Mouse (Mus musculus) E14TG2a.4 (cell line): Measurements from ENCODE around the gene Ahr.

Source experiments
- H3K27me3 ChIP-seq: 2 replicates; pipeline ENCODE4 v1.6.1; 2014; ENCODE audit warnings: low read length, control low read depth; ENCODE audit not compliant: insufficient read depth
- H3K36me3 ChIP-seq: 2 replicates; pipeline ENCODE4 v1.6.1; 2014; ENCODE audit warnings: low read length, control low read depth; ENCODE audit not compliant: insufficient read depth
- H3K4me1 ChIP-seq: replicated peaks from 2 replicates; pipeline ENCODE4 v1.6.1; 2014; ENCODE audit warnings: low read depth, low read length, control low read depth
- H3K4me3 ChIP-seq: replicated peaks from 2 replicates; pipeline ENCODE4 v1.5.1; 2014; ENCODE audit warnings: mild to moderate bottlenecking, low read length
- H3K9me3 ChIP-seq: 2 replicates; pipeline ENCODE4 v1.6.1; 2014; ENCODE audit warnings: low read length, control low read depth
- CTCF ChIP-seq: conservative IDR thresholded peaks from 2 replicates; pipeline ENCODE4 v1.5.1; 2014; ENCODE audit warnings: low read length
- NANOG ChIP-seq: IDR thresholded peaks from 2 replicates; pipeline ENCODE4 v1.6.1; 2014; ENCODE audit warnings: borderline replicate concordance, low read length, mixed read lengths
- POU5F1 ChIP-seq: IDR thresholded peaks from 2 replicates; pipeline ENCODE4 v1.6.1; 2014; ENCODE audit warnings: low read length, borderline replicate concordance

Ahr gene

DNA sequence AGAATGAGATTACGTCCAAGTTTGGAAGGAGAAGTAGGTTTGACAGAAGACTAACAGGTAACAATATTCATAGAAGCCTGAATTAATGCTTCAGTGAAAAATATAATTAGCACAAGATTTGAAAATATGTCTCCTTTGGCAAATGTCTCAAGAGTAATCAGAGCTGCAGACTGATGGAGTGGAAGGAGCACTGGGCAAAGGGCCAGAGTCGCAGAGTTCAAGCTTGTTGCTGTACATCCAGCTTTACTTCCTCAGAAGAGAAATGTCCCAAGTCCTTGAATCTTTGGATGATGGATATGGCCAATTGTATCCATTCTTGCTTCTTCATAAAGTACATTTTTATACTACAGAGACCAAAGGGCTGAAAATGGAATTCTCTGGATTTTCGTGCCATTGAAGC lies 8.0 kb upstream of the Ahr start:
- no peaks in the 10 kb centered on the region for H3K36me3 ChIP-seq
- TF ChIP-seq CTCF: no peak
- no peak for TF ChIP-seq NANOG
- TF ChIP-seq POU5F1: no peak
- H3K27me3 ChIP-seq: no peaks in the 10 kb centered on the region
- no peaks in the 10 kb centered on the region for H3K9me3 ChIP-seq
- no peak overlapping the region for H3K4me3 ChIP-seq
- H3K4me1 ChIP-seq: no peaks in the 10 kb centered on the region

DNA sequence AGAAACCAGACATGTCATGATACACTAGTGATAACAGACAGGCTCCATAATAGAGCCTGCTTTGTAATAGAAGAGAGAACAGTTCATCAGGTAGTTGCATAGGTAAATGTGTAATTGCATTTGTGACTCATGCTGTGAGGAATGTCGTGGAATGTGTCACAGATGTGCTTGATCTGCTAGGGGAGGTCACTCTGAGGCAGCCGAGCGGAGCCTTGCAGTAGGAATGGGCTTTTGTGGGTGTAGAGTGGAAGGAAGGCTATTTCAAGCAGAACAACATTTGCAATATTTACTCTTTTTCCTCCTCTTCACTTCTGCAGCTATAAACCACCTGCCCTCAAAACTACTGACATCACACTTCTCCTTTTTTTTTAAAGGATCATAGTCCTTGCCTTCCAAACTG lies 4.0 kb upstream of the Ahr start:
- Histone ChIP-seq H3K27me3 (no peaks in the 10 kb centered on the region; the same call in 1 of the 2 replicates), H3K4me3 (no peak overlapping the region), H3K4me1 (peaks cover 7% of the 10 kb centered on the region), H3K36me3 (no peaks in the 10 kb centered on the region), H3K9me3 (no peaks in the 10 kb centered on the region)
- TF ChIP-seq NANOG: no peak

DNA sequence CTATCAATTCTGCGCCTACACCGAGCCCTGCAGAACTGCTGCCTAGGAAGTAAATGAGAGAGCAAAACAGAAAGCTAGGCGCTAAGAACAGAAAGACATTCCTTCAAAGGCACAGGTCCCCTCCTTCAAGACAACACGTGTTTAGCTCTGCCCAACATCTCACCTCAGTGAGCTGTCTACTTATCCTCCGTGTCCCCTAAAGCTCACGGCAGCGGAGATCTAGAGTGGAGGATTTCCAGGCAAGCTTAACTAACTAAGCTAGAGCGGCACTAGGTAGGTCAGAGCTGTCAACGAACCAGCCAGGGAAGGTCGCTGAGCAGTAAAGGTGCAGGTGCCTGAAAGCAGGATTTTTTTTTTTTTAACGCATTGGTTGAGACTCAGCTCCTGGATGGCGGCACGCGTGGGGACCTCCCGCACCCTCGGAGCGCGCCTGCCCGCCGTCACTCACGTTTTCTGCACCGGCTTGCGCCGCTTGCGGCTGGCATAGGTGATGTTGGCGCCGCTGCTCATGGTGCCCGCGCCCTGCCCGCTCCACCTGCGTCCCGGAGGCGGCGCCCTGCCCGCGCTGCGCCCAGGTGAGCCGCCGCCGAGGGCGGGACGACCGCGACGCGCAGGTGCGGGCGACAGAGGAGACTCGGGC lies 604 bp downstream of the Ahr start:
- H3K4me1 ChIP-seq: peaks cover 10% of the 10 kb centered on the region
- no peaks in the 10 kb centered on the region for H3K36me3 ChIP-seq
- TF ChIP-seq CTCF (no peak), POU5F1 (no peak), NANOG (no peak)
- H3K9me3 ChIP-seq: no peaks in the 10 kb centered on the region
- no peaks in the 10 kb centered on the region; the same call in 1 of the 2 replicates for H3K27me3 ChIP-seq
- peak overlapping the region; percentile 87 for H3K4me3 ChIP-seq

DNA sequence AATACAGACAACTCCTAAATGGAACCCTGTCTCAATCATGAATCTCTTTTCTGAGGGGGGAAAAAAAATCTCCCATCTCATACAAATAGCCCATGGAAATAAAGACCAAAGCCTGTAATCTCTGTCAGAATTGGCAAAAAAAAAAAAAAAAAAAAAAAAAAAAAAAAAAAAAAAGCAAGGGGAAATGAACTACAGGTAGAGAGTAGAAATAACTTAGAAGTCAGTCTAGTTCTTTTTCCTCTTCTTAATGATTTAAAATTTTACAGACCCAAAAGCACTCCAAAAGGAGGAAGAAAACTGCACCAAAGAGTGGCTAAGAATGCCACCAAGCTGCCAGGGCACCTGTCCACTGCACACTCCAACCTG lies 1.1 kb downstream of the Ahr start:
- Histone ChIP-seq H3K36me3 (no peaks in the 10 kb centered on the region), H3K4me3 (peak overlapping the region; percentile 87), H3K9me3 (no peaks in the 10 kb centered on the region), H3K27me3 (no peaks in the 10 kb centered on the region; the same call in 1 of the 2 replicates), H3K4me1 (peaks cover 10% of the 10 kb centered on the region)
- TF ChIP-seq POU5F1 (no peak), CTCF (no peak), NANOG (no peak)

DNA sequence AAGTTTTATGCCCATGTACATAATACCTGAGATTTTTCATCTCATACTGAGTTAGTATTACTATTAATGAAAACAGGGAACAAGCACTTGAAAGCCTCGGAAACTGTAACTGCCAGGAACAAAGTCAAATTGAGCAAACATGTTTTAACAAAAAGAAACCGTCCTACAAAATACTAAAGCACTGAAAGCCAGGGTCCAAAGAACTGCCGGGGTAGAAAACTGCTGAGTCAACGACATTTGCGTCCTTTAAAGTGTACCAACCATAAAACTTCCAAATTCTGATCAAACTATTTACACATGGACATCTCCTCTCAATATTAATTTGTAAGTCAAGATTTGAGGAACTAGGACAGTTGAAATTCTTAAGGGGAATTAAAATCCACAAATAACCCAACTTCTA lies 1.7 kb downstream of the Ahr start:
- peaks cover 10% of the 10 kb centered on the region for H3K4me1 ChIP-seq
- no peaks in the 10 kb centered on the region; the same call in 1 of the 2 replicates for H3K27me3 ChIP-seq
- no peaks in the 10 kb centered on the region for H3K36me3 ChIP-seq
- no peaks in the 10 kb centered on the region for H3K9me3 ChIP-seq
- H3K4me3 ChIP-seq: no peak overlapping the region
- TF ChIP-seq CTCF (no peak), POU5F1 (no peak), NANOG (no peak)

DNA sequence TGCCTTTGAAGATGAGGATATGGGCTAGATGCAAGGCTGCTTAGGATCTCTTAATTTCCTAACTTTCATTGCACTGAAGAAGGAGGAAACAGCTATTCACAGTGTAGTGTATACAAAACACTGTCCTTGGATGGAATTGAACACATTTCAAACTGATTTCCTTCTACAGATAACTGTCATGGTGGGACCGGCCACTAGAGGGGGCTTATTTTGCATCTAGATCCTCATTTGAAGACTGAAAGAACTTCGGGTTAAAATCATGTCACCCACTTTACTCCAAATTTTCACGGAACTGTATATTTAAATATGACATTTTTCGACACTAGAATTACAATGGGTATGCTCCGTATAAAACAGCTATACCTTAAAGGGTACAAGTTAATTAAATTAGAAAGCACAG lies 2.7 kb downstream of the Ahr start:
- Histone ChIP-seq H3K4me3 (no peak overlapping the region), H3K36me3 (no peaks in the 10 kb centered on the region), H3K9me3 (no peaks in the 10 kb centered on the region), H3K4me1 (peaks cover 10% of the 10 kb centered on the region), H3K27me3 (no peaks in the 10 kb centered on the region; the same call in 1 of the 2 replicates)
- TF ChIP-seq POU5F1 (no peak), CTCF (peak; percentile 75)

GRCm38 (mm10) chr12:35530587-35530986 lies 4.3 kb downstream of the Ahr start:
- TF ChIP-seq NANOG (no peak), CTCF (no peak), POU5F1 (no peak)
- Histone ChIP-seq H3K9me3 (no peaks in the 10 kb centered on the region), H3K4me3 (no peak overlapping the region), H3K36me3 (peaks cover 6% of the 10 kb centered on the region; the same call in 1 of the 2 replicates), H3K27me3 (no peaks in the 10 kb centered on the region; the same call in 1 of the 2 replicates), H3K4me1 (peaks cover 10% of the 10 kb centered on the region)

GRCm38 (mm10) chr12:35527429-35527828 lies 7.4 kb downstream of the Ahr start:
- no peaks in the 10 kb centered on the region for H3K27me3 ChIP-seq
- H3K4me3 ChIP-seq: no peak overlapping the region
- peaks cover 19% of the 10 kb centered on the region for H3K36me3 ChIP-seq
- no peaks in the 10 kb centered on the region; the same call in 1 of the 2 replicates for H3K4me1 ChIP-seq
- TF ChIP-seq CTCF (no peak), NANOG (no peak), POU5F1 (no peak)
- no peaks in the 10 kb centered on the region for H3K9me3 ChIP-seq

- H3K9me3 ChIP-seq: no peaks in the 10 kb centered on the region
- H3K36me3 ChIP-seq: peaks cover 19% of the 10 kb centered on the region
- no peaks in the 10 kb centered on the region for H3K27me3 ChIP-seq
- TF ChIP-seq NANOG (no peak), CTCF (no peak), POU5F1 (no peak)
- H3K4me3 ChIP-seq: no peak overlapping the region
- no peaks in the 10 kb centered on the region for H3K4me1 ChIP-seq
These were observed 12.2 kb downstream of the Ahr start for GRCm38 (mm10) chr12:35522585-35523103.
